Mouse (Mus musculus) ES-E14 (cell line): ENCODE data around the gene Lrp5.

Source experiments
- CHD2 ChIP-seq: IDR thresholded peaks from 2 replicates; pipeline ENCODE4 v1.6.1; 2014; ENCODE audit warnings: mild to moderate bottlenecking, low read depth, low read length, inconsistent platforms
- MAFK ChIP-seq: IDR thresholded peaks from 2 replicates; pipeline ENCODE4 v1.6.1; 2014; ENCODE audit warnings: mild to moderate bottlenecking, low read depth, low read length, inconsistent platforms; ENCODE audit not compliant: insufficient read depth
- ZC3H11A ChIP-seq: IDR thresholded peaks from 2 replicates; pipeline ENCODE4 v1.6.1; 2012; ENCODE audit warnings: low read depth, mild to moderate bottlenecking, inconsistent platforms, low read length, borderline replicate concordance
- ZNF384 ChIP-seq: IDR thresholded peaks from 2 replicates; pipeline ENCODE4 v1.6.1; 2012; ENCODE audit warnings: low read depth, low read length, inconsistent platforms

DNA sequence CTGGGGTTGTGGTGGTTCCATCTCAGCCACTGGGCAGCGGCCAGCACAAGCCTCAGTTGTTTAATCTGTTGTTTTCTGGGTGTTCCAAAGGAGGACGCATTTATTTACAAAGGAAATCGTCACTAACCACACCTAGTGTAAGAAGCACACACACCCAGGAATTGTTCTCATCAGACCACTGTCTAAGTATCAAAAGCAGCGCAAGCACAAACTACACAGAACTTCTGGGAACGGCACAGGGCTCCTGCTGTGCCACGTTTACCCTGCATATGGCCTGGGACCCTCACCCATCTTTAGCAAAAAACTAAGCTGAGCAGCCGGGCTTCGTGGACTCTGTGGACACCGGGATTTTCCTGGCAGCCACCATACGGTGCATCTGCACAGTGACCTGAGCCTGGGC, 17.8 kb downstream of the Lrp5 start:
- TF ChIP-seq ZNF384 (no peak), MAFK (no peak), ZC3H11A (no peak), CHD2 (no peak)
